Mouse (Mus musculus) CH12.LX (cell line): Measurements from ENCODE around the gene Isca1. TPM values are rescaled to one million over a fixed set of nuclear protein-coding genes. Genes with fewer than 3 reads are reported as not detected.

Experiments
- DNase-seq: peaks from one replicate; pipeline ENCODE4 v3.0.0-alpha.2; 2013; ENCODE audit errors: extremely low read depth
- H3K27ac ChIP-seq: 2 replicates; pipeline ENCODE4 v1.5.1; 2012; ENCODE audit warnings: low read depth, mild to moderate bottlenecking, control low read depth, moderate library complexity; ENCODE audit not compliant: insufficient read depth
- H3K27me3 ChIP-seq: replicated peaks from 2 replicates; pipeline ENCODE3; 2012; ENCODE audit warnings: inconsistent platforms
- H3K36me3 ChIP-seq, 2 experiments: replicated peaks in 1 of 2; 2 replicates each; pipeline versions ENCODE3 to v1.6.1; 2012; ENCODE audit warnings: inconsistent platforms in 1 of 2, low read length in 1 of 2, mild to moderate bottlenecking in 1 of 2, mixed read lengths in 1 of 2, moderate library complexity in 1 of 2; ENCODE audit not compliant: control insufficient read depth in 1 of 2, insufficient read depth in 1 of 2
- H3K4me1 ChIP-seq, 2 experiments: 2 replicates each; pipeline ENCODE4 v1.6.1; 2012; ENCODE audit warnings: inconsistent platforms in 1 of 2, moderate library complexity in 1 of 2; ENCODE audit not compliant: insufficient read depth in 2 of 2, control insufficient read depth in 1 of 2
- H3K4me2 ChIP-seq: 2 replicates; pipeline ENCODE4 v1.6.1; 2012; ENCODE audit warnings: low read depth, mild to moderate bottlenecking, control low read depth; ENCODE audit not compliant: poor library complexity, insufficient read depth, severe bottlenecking
- H3K4me3 ChIP-seq, 3 experiments: fragments of 150-350 bp in 1 of 3; sonication (generic) in 1 of 3; replicated peaks in 1 of 3; 2 replicates each; pipeline versions ENCODE3 to v1.5.1; 2011 to 2012; ENCODE audit warnings: low read depth in 2 of 3, low read length in 2 of 3, mild to moderate bottlenecking in 2 of 3, moderate library complexity in 2 of 3, control low read depth in 1 of 3, improper control_type of control experiment in 1 of 3, inconsistent platforms in 1 of 3, mixed read lengths in 1 of 3; ENCODE audit not compliant: poor library complexity in 1 of 3
- H3K79me2 ChIP-seq: replicated peaks from 2 replicates; pipeline ENCODE4 v1.6.1; 2012; ENCODE audit warnings: mild to moderate bottlenecking, moderate library complexity; ENCODE audit not compliant: control insufficient read depth, poor library complexity, insufficient read depth, severe bottlenecking; ENCODE audit errors: extremely low read depth
- H3K9ac ChIP-seq: 2 replicates; pipeline ENCODE4 v1.6.1; 2012; ENCODE audit warnings: low read depth, mild to moderate bottlenecking, control low read depth, moderate library complexity; ENCODE audit not compliant: insufficient read depth
- H3K9me3 ChIP-seq: replicated peaks from 2 replicates; pipeline ENCODE3; 2012; ENCODE audit warnings: low read length, inconsistent platforms, mixed read lengths
- BHLHE40 ChIP-seq: IDR thresholded peaks from 2 replicates; pipeline ENCODE4 v1.6.1; 2011; ENCODE audit warnings: mild to moderate bottlenecking, low read depth, low read length, improper control_type of control experiment
- EP300 ChIP-seq: IDR thresholded peaks from 2 replicates; pipeline ENCODE4 v1.6.1; 2011; ENCODE audit warnings: low read length, improper control_type of control experiment
- IRF4 ChIP-seq: IDR thresholded peaks from 2 replicates; pipeline ENCODE4 v1.6.1; 2014; ENCODE audit warnings: low read depth, mild to moderate bottlenecking, inconsistent platforms, low read length, improper control_type of control experiment
- JUN ChIP-seq: IDR thresholded peaks from 2 replicates; pipeline ENCODE4 v1.6.1; 2011; ENCODE audit warnings: low read depth, mild to moderate bottlenecking, low read length, improper control_type of control experiment, moderate library complexity; ENCODE audit not compliant: insufficient read depth
- JUND ChIP-seq: conservative IDR thresholded peaks from 2 replicates; pipeline ENCODE4 v1.6.1; 2011; ENCODE audit warnings: low read depth, low read length, improper control_type of control experiment
- MAFK ChIP-seq: IDR thresholded peaks from 2 replicates; pipeline ENCODE4 v1.6.1; 2011; ENCODE audit warnings: low read length, improper control_type of control experiment; ENCODE audit not compliant: insufficient replicate concordance
- MAX ChIP-seq: IDR thresholded peaks from 2 replicates; pipeline ENCODE4 v1.6.1; 2011; ENCODE audit warnings: low read length, improper control_type of control experiment
- MAZ ChIP-seq: IDR thresholded peaks from 2 replicates; pipeline ENCODE4 v1.6.1; 2012; ENCODE audit warnings: low read depth, mild to moderate bottlenecking, inconsistent platforms, low read length, improper control_type of control experiment, moderate library complexity
- NELFE ChIP-seq: IDR thresholded peaks from 2 replicates; pipeline ENCODE4 v1.6.1; 2011; ENCODE audit warnings: low read depth, low read length, improper control_type of control experiment
- POLR2A ChIP-seq: IDR thresholded peaks from 2 replicates; pipeline ENCODE4 v1.6.1; 2011; ENCODE audit warnings: low read depth, mild to moderate bottlenecking, improper control_type of control experiment, low read length
- RCOR1 ChIP-seq: conservative IDR thresholded peaks from 2 replicates; pipeline ENCODE4 v1.6.1; 2012; ENCODE audit warnings: low read depth, mild to moderate bottlenecking, inconsistent platforms, low read length, improper control_type of control experiment
- TCF12 ChIP-seq: IDR thresholded peaks from 2 replicates; pipeline ENCODE4 v1.6.1; 2014; ENCODE audit warnings: low read depth, mild to moderate bottlenecking, inconsistent platforms, low read length, improper control_type of control experiment
- USF2 ChIP-seq: conservative IDR thresholded peaks from 2 replicates; pipeline ENCODE4 v1.6.1; 2011; ENCODE audit warnings: low read depth, low read length, improper control_type of control experiment
- ZC3H11A ChIP-seq: IDR thresholded peaks from 2 replicates; pipeline ENCODE4 v1.6.1; 2012; ENCODE audit warnings: low read depth, mild to moderate bottlenecking, inconsistent platforms, low read length, improper control_type of control experiment
- ZKSCAN1 ChIP-seq: IDR thresholded peaks from 2 replicates; pipeline ENCODE4 v1.6.1; 2012; ENCODE audit warnings: low read depth, inconsistent platforms, low read length, improper control_type of control experiment, borderline replicate concordance
- ZNF384 ChIP-seq: IDR thresholded peaks from 2 replicates; pipeline ENCODE4 v1.6.1; 2012; ENCODE audit warnings: low read depth, low read length, improper control_type of control experiment, inconsistent platforms
- dilution Hi-C: fragments of 300-500 bp; cut with MboI; formaldehyde crosslinking; loops from 2 replicates; pipeline ENCODE4 v1.14.3; 2020; ENCODE audit warnings: low sequenced_read_pairs; ENCODE audit not compliant: extremely low pct_unique_long_range_greater_than_20kb, extremely low pct_ligation_motif_present
- in situ Hi-C: fragments of 300-500 bp; cut with MboI; formaldehyde crosslinking; loops from 3 replicates; pipeline ENCODE4 v1.14.3; 2019; ENCODE audit warnings: low sequenced_read_pairs, low pct_ligation_motif_present, low pct_unique_long_range_greater_than_20kb, mixed read lengths
- polyA plus RNA-seq: library from polyadenylated mRNA; unstranded; fragments of >175 nt; gene quantifications from 2 replicates; pipeline ENCODE4 v1.2.1, GENCODE M21; 2012; ENCODE audit warnings: low read depth; ENCODE audit not compliant: insufficient read length
- total RNA-seq, 2 experiments: library from RNA; depleted of rRNA; stranded (reverse); fragments of 300-350 nt in 1 of 2; fragments of >200 nt in 1 of 2; gene quantifications; 2 replicates each; pipeline ENCODE4 v1.2.3; 2012 to 2014

The Isca1 gene
- total and polyA plus RNA-seq, 3 experiments: 15.8 to 41.0 (median 18.4) TPM

- dilution Hi-C loops: no loop called here
- Histone ChIP-seq H3K4me3 (no peak within 1 kb of the TSS), H3K9me3 (no peaks in the 10 kb centered on the region), H3K4me1 (peaks cover 15 to 23% of the 10 kb centered on the region in 2 experiments), H3K27ac (no peak within 1 kb of the TSS), H3K9ac (no peak within 1 kb of the TSS)
- DNase-seq: no peak
- TF ChIP-seq ZC3H11A: no peak
- no peak for TF ChIP-seq JUND
- no peak for TF ChIP-seq TCF12
- TF ChIP-seq MAFK: no peak
- no peak for TF ChIP-seq POLR2A
- no peak for TF ChIP-seq IRF4
- TF ChIP-seq NELFE: no peak
- no peak for TF ChIP-seq MAZ
- TF ChIP-seq ZNF384: no peak
- no peak for TF ChIP-seq JUN
- no peak for TF ChIP-seq ZKSCAN1
- TF ChIP-seq RCOR1: no peak
- no peak for TF ChIP-seq USF2
- no peak for TF ChIP-seq EP300
- TF ChIP-seq MAX: no peak
- TF ChIP-seq BHLHE40: no peak
- TF ChIP-seq, all 38 proteins: peak for 0
- no peaks in the 10 kb centered on the region for H3K79me2 ChIP-seq
- no peaks in the 10 kb centered on the region for H3K36me3 ChIP-seq
- in situ Hi-C loops: no loop called here
- no peak within 1 kb of the TSS for H3K4me2 ChIP-seq
- H3K27me3 ChIP-seq: peaks cover 2% of the 10 kb centered on the region
These were observed 59.4 kb downstream of the Isca1 start, which contains the start of gene Spata31d1a for GRCm38 (mm10) chr13:59710230-59710629. Gene Spata31d1a (minus strand): TSS chr13:59710330.

Other genes starting within 250 kb of the Isca1 start
- gene Agtpbp1, start 184.6 kb downstream of the Isca1 start, total RNA-seq (2012; rRNA removed): 15.0 and 19.5 TPM in 2 replicates
- gene Agtpbp1, start 184.6 kb downstream of the Isca1 start, total RNA-seq (2014; rRNA removed): 15.7 and 20.8 TPM in 2 replicates
- 19.4 and 21.5 TPM in 2 replicates for gene Agtpbp1, start 184.6 kb downstream of the Isca1 start, polyA plus RNA-seq
- gene Naa35, start 184.6 kb downstream of the Isca1 start, total RNA-seq (2012; rRNA removed): 41.2 and 46.8 TPM in 2 replicates
- 56.4 and 66.4 TPM in 2 replicates for gene Naa35, start 184.6 kb downstream of the Isca1 start, total RNA-seq (2014; rRNA removed)
- 60.2 and 69.6 TPM in 2 replicates for gene Naa35, start 184.6 kb downstream of the Isca1 start, polyA plus RNA-seq
- gene Golm1, start 94.0 kb downstream of the Isca1 start, total RNA-seq (2012; rRNA removed): 16.4 and 17.4 TPM in 2 replicates
- 18.9 and 21.9 TPM in 2 replicates for gene Golm1, start 94.0 kb downstream of the Isca1 start, total RNA-seq (2014; rRNA removed)
- 14.3 and 18.1 TPM in 2 replicates for gene Golm1, start 94.0 kb downstream of the Isca1 start, polyA plus RNA-seq
- gene 4921517D22Rik, start 75.7 kb downstream of the Isca1 start, total RNA-seq (2012; rRNA removed): not detected in 2 replicates
- gene 4921517D22Rik, start 75.7 kb downstream of the Isca1 start, total RNA-seq (2014; rRNA removed): not detected in 2 replicates
- gene 4921517D22Rik, start 75.7 kb downstream of the Isca1 start, polyA plus RNA-seq: not detected in 2 replicates
- not detected in 2 replicates for gene Spata31d1a, start 59.5 kb downstream of the Isca1 start, total RNA-seq (2012; rRNA removed)
- not detected in 2 replicates for gene Spata31d1a, start 59.5 kb downstream of the Isca1 start, total RNA-seq (2014; rRNA removed)
- 0.19 TPM in 1 of 2 replicates, not detected in the other for gene Spata31d1a, start 59.5 kb downstream of the Isca1 start, polyA plus RNA-seq
- 0.13 and 0.30 TPM in 2 replicates for gene Spata31d1b, start 57.5 kb downstream of the Isca1 start, total RNA-seq (2012; rRNA removed)
- gene Spata31d1b, start 57.5 kb downstream of the Isca1 start, total RNA-seq (2014; rRNA removed): 0.09 and 0.18 TPM in 2 replicates
- 0.05 and 0.27 TPM in 2 replicates for gene Spata31d1b, start 57.5 kb downstream of the Isca1 start, polyA plus RNA-seq
- gene Spata31d1d, start 38.1 kb downstream of the Isca1 start, total RNA-seq (2012; rRNA removed): not detected in 2 replicates
- not detected in 2 replicates for gene Spata31d1d, start 38.1 kb downstream of the Isca1 start, total RNA-seq (2014; rRNA removed)
- not detected in 2 replicates for gene Spata31d1d, start 38.1 kb downstream of the Isca1 start, polyA plus RNA-seq
- not detected in 2 replicates for gene 1700014D04Rik, start 23.1 kb downstream of the Isca1 start, total RNA-seq (2012; rRNA removed)
- gene 1700014D04Rik, start 23.1 kb downstream of the Isca1 start, total RNA-seq (2014; rRNA removed): not detected in 2 replicates
- not detected in 2 replicates for gene 1700014D04Rik, start 23.1 kb downstream of the Isca1 start, polyA plus RNA-seq
- gene Gm49354, start 12.4 kb upstream of the Isca1 start, total RNA-seq (2012; rRNA removed): not detected in 2 replicates
- gene Gm49354, start 12.4 kb upstream of the Isca1 start, total RNA-seq (2014; rRNA removed): not detected in 2 replicates
- gene Gm49354, start 12.4 kb upstream of the Isca1 start, polyA plus RNA-seq: 4.5 TPM in 1 of 2 replicates, not detected in the other
- 17.9 and 18.1 TPM in 2 replicates for gene Tut7, start 53.3 kb upstream of the Isca1 start, total RNA-seq (2012; rRNA removed)
- gene Tut7, start 53.3 kb upstream of the Isca1 start, total RNA-seq (2014; rRNA removed): 14.3 and 15.4 TPM in 2 replicates
- gene Tut7, start 53.3 kb upstream of the Isca1 start, polyA plus RNA-seq: 21.5 and 21.6 TPM in 2 replicates